Mouse (Mus musculus): ENCODE results near the gene Hdac6.
"Not testable (repeated sequence)": the region's sequence is repeated elsewhere in the genome, so short reads cannot be mapped to it uniquely, and the experiment has no call there.

The Hdac6 gene

GRCm38 (mm10) chrX:7919601-7920383 is 27.9 kb downstream of the Hdac6 start, which contains the start of gene Pcsk1n:
Gene Pcsk1n (plus strand): TSS chrX:7919822.
- no peak for DNase-seq

DNA sequence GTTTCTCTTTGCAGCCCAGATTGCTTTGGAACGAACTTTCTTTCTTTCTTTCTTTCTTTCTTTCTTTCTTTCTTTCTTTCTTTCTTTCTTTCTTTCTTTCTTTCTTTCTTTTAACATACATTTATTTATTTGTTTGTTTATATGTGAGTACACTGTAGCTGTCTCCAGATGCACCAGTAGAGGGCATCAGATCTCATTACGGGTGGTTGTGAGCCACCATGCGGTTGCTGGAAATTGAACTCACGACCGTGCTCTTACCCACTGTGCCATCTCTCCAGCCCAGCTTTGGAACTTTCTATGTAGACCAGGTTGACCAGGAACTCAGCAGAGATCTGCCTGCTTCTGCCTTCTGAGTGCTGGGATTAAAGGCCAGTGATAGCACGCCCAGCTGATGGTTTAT is 29.7 kb downstream of the Hdac6 start:
- DNase-seq = not testable (repeated sequence)

GRCm38 (mm10) chrX:7915669-7916068 is 32.0 kb downstream of the Hdac6 start:
- DNase-seq = peak in 1 of 2 experiments; percentile 20

DNA sequence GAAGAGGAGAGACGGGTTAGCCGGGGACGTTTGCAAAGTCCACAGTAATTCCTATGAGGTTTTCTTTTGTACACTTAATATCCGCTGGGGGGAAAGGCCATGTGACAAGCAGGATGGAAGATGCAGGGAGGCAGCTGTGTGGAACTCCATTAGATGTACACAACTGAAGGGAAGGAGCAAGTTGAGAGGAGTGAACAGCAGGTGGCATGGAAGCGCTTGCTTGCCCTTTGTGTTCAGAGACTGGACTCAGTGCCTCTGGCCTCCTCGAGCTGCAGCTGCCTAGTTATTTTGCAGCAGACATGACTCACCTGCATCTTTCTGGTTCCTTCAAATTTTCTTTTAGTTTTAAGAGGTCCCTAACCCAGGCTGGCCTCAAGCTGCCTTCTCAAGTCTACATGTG is 37.2 kb downstream of the Hdac6 start:
- DNase-seq = no peak

- not testable (repeated sequence) for DNase-seq
These were observed 38.4 kb downstream of the Hdac6 start, which contains the start of gene Gm10490 for GRCm38 (mm10) chrX:7909242-7909641. Gene Gm10490 (plus strand): TSS chrX:7909542.

GRCm38 (mm10) chrX:7907735-7908134 is 40.0 kb downstream of the Hdac6 start, which contains the start of gene Gm10491:
Gene Gm10491 (minus strand): TSS chrX:7907835.
- no peak for DNase-seq

- DNase-seq = no peak
These were observed 43.2 kb downstream of the Hdac6 start for GRCm38 (mm10) chrX:7904441-7904840.

- peak; percentile 80 to 86 for DNase-seq
These were observed 48.5 kb downstream of the Hdac6 start, which contains the start of the genes Pqbp1 and Timm17b for GRCm38 (mm10) chrX:7898880-7899874. Gene Pqbp1 (minus strand): TSS chrX:7899269. Gene Timm17b (plus strand): TSS chrX:7899357.

- no peak for DNase-seq
These were observed 49.5 kb downstream of the Hdac6 start for GRCm38 (mm10) chrX:7898211-7898610.

GRCm38 (mm10) chrX:7883841-7884567 is 63.7 kb downstream of the Hdac6 start, which contains the start of gene Slc35a2:
Gene Slc35a2 (plus strand): TSS chrX:7884028.
- peak; percentile 44 to 56 for DNase-seq

Data from thymus, adult 18-20 months (tissue).